8 mouse cellular contexts compared by ENCODE assay signal in the genomic region with DNA sequence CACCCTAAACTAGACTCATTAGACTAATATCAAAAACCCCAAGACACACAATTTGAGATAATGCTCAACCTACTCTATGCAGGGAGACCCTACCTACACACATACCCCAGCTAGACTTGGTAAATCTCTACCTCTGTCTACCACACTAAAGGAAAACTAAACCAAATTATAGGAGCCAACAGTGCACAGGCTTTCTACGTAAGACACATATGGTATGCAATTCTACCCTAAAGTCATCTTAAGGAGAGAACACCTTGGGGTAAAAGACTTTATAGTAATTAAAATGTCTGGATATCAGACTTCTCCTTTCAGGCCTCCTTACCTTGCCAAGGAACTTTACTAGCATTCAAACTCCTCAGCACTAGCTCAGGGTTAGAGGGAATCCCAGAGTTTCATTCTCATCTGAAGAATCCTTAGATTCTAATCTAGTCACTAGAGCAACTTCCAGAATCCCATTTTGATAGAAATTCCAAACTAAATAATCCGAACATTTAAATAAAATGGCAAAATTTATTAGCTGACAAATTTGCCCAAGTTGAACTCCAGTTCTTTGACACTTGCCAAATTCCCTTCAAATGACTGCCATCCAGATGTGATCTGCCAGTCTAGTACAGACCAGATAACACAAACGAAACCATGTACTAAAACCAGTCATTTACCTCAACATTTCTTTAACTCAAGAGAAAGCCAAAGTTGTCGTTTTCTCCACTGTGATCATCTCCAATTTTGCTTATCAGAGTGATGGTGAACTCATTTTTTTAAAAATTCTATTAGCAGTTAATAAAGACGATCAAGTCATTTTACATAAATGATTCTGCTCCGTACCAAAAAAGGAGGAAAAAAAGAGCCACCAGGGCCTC. TPM values are rescaled to one million over a fixed set of nuclear protein-coding genes. Genes with fewer than 3 reads are reported as not detected.
DNase-seq lines count a peak whose midpoint lies in the region; ATAC-seq and TF ChIP-seq lines count a peak whose summit lies in the region.

No protein-coding gene starts in this region.

- peaks cover 60% of the 10 kb centered on the region for H3K36me3 ChIP-seq in erythroblast, embryonic 14.5 days (ENCODE audit: control insufficient read depth)
- H3K36me3 ChIP-seq in forebrain, embryonic 15.5 days = no peaks in the 10 kb centered on the region
- H3K36me3 ChIP-seq in liver, embryonic 14.5 days (replicated peaks; ENCODE audit: control insufficient read depth, insufficient read depth, low read depth) = peaks cover 24% of the 10 kb centered on the region

- H3K4me2 ChIP-seq in forebrain, embryonic 15.5 days (replicated peaks) = peak overlapping the region; percentile 74
- peak overlapping the region; percentile 73 for H3K4me2 ChIP-seq in liver, embryonic 14.5 days (ENCODE audit: low read depth)

- H3K4me1 ChIP-seq in erythroblast, embryonic 14.5 days (ENCODE audit: control insufficient read depth) = peaks cover 73% of the 10 kb centered on the region
- H3K4me1 ChIP-seq in forebrain, embryonic 15.5 days = peaks cover 43% of the 10 kb centered on the region
- peaks cover 30 to 33% of the 10 kb centered on the region in 2 experiments for H3K4me1 ChIP-seq in liver, embryonic 14.5 days (replicated peaks; ENCODE audit: control insufficient read depth in 2 of 2, insufficient read depth in 2 of 2, low read length in 1 of 2)

- TF ChIP-seq EP300 in liver, embryonic 14.5 days (IDR thresholded peaks at IDR 0.05; ENCODE audit: low read depth) = no peak

- no peaks in the 10 kb centered on the region for H3K27me3 ChIP-seq in erythroblast, embryonic 14.5 days (ENCODE audit: control insufficient read depth)
- no peaks in the 10 kb centered on the region for H3K27me3 ChIP-seq in forebrain, embryonic 15.5 days
- no peaks in the 10 kb centered on the region for H3K27me3 ChIP-seq in liver, embryonic 14.5 days (ENCODE audit: control insufficient read depth, insufficient read depth, low read length)

- no peak overlapping the region for H3K27ac ChIP-seq in forebrain, embryonic 15.5 days (replicated peaks)
- peak overlapping the region; percentile 87 for H3K27ac ChIP-seq in liver, embryonic 14.5 days

- 5% methylated on average over 6 of the region's 6 CpGs for WGBS in forebrain, embryonic 15.5 days
- 1% methylated on average over 6 of the region's 6 CpGs for WGBS in liver, embryonic 14.5 days (ENCODE audit: insufficient replicate concordance)

- peak overlapping the region; percentile 78 for H3K4me3 ChIP-seq in erythroblast, embryonic 14.5 days (replicated peaks)
- peak overlapping the region; percentile 93 for H3K4me3 ChIP-seq in forebrain, embryonic 15.5 days
- peak overlapping the region; percentile 72 to 82 for H3K4me3 ChIP-seq in liver, embryonic 14.5 days (ENCODE audit: insufficient read depth in 1 of 2, low read depth in 2 of 2, low read length in 2 of 2)

- DNase-seq in 416B (ENCODE audit: low read depth) = peak; percentile 28
- DNase-seq in liver, embryonic 14.5 days (ENCODE audit: low read depth in 3 of 3, low spot score in 3 of 3) = no peak
- DNase-seq in Muller cell, postnatal 12 days (ENCODE audit: inconsistent ontology term) = no peak
- DNase-seq in gastrocnemius, adult 18-20 months (ENCODE audit: low spot score) = no peak
- DNase-seq in cerebellum, adult 9-11 months = no peak

- no peaks in the 10 kb centered on the region for H3K9me3 ChIP-seq in erythroblast, embryonic 14.5 days (ENCODE audit: control insufficient read depth, low read length)
- H3K9me3 ChIP-seq in forebrain, embryonic 15.5 days = no peaks in the 10 kb centered on the region
- H3K9me3 ChIP-seq in liver, embryonic 14.5 days (ENCODE audit: control insufficient read depth, low read length) = no peaks in the 10 kb centered on the region

- H3K9ac ChIP-seq in forebrain, embryonic 15.5 days (replicated peaks) = peak overlapping the region; percentile 91
- H3K9ac ChIP-seq in liver, embryonic 14.5 days (replicated peaks) = peak overlapping the region; percentile 99

- TF ChIP-seq CTCF in liver, embryonic 14.5 days (IDR thresholded peaks at IDR 0.05; ENCODE audit: low read depth) = no peak

- ATAC-seq in erythroblast, adult 5-6 weeks (replicated peaks; ENCODE audit: low FRiP score, poor library complexity, severe bottlenecking) = no peak
- no peak for ATAC-seq in forebrain, embryonic 15.5 days (replicated peaks)
- no peak for ATAC-seq in liver, embryonic 14.5 days (ENCODE audit: insufficient read depth)

RNA-seq across cellular contexts. Expression of a gene that starts 1.8 kb away (rescaled TPM):
- 0.10 and 0.16 TPM in 2 replicates for polyA plus RNA-seq in erythroblast, embryonic 14.5 days (2012)
- total RNA-seq in erythroblast, adult 5-6 weeks (2015; ENCODE audit: low replicate concordance) = 0.77 and 2.5 TPM in 2 replicates
- 4.6 and 6.1 TPM in 2 replicates for total RNA-seq in erythroblast, adult 5-6 weeks (2017; ENCODE audit: low replicate concordance)
- 10.9 and 12.8 TPM in 2 replicates for polyA plus RNA-seq in forebrain, embryonic 15.5 days (2015; fragmentation: Nextera tagmentation; extraction: Ambion mirVana)
- 4.2 and 5.9 TPM in 2 replicates for polyA plus RNA-seq in liver, embryonic 14.5 days (2012; rRNA removed)
- polyA plus RNA-seq in liver, embryonic 14.5 days (2014; fragmentation: Nextera tagmentation; extraction: Ambion mirVana) = 9.2 TPM in 2 replicates
- total RNA-seq in gastrocnemius, adult 18-20 months (2021) = 10 to 100 TPM; 10.9 to 11.0 TPM

RNA-seq across cellular contexts. Expression of a gene that starts 2.0 kb away (rescaled TPM):
- polyA plus RNA-seq in erythroblast, embryonic 14.5 days (2012) = 0.78 and 0.87 TPM in 2 replicates
- total RNA-seq in erythroblast, adult 5-6 weeks (2015; ENCODE audit: low replicate concordance) = 57.5 and 85.5 TPM in 2 replicates
- 58.0 and 74.6 TPM in 2 replicates for total RNA-seq in erythroblast, adult 5-6 weeks (2017; ENCODE audit: low replicate concordance)
- 58.8 and 62.4 TPM in 2 replicates for polyA plus RNA-seq in forebrain, embryonic 15.5 days (2015; fragmentation: Nextera tagmentation; extraction: Ambion mirVana)
- polyA plus RNA-seq in liver, embryonic 14.5 days (2012; rRNA removed) = 42.5 and 67.0 TPM in 2 replicates
- 66.3 and 70.6 TPM in 2 replicates for polyA plus RNA-seq in liver, embryonic 14.5 days (2014; fragmentation: Nextera tagmentation; extraction: Ambion mirVana)
- 10 to 100 TPM; 55.8 to 58.1 TPM for total RNA-seq in gastrocnemius, adult 18-20 months (2021)

Comparison
In these comparisons a context has a peak if more than half of its experiments do, and no peak if none do; other contexts are left out.
1. RNA of a gene that starts 2.0 kb away (polyA plus RNA-seq): 42.5 to 70.6 TPM in liver, embryonic 14.5 days and 58.8 to 62.4 TPM in forebrain, embryonic 15.5 days; 0.78 to 0.87 TPM in erythroblast, embryonic 14.5 days; every median in the first group is over 10 times any median in the second.
2. Peak in every context shown above with its lines, with median percentiles within 50 percentile points of each other: H3K4me3 ChIP-seq.